ENCODE assay signal across 17 mouse cellular contexts in genomic region chr19:53657437-53657836, GRCm38 (mm10). TPM values are rescaled to one million over a fixed set of nuclear protein-coding genes. Genes with fewer than 3 reads are reported as not detected.
"Had no signal": no experiment of that assay in that cellular context is flagged by ENCODE, and none has a peak within 500 bp of the region (broad histone marks: within the 10 kb centered on the region; RNA-seq: fewer than 3 reads in every experiment).

No protein-coding gene starts in this region.

- H3K27ac ChIP-seq: midbrain, embryonic 13.5 days; midbrain, embryonic 15.5 days; neural tube, embryonic 12.5 days had no signal

- H3K27me3 ChIP-seq: midbrain, embryonic 13.5 days; midbrain, embryonic 15.5 days; neural tube, embryonic 12.5 days had no signal

- H3K4me2 ChIP-seq: lung, embryonic 14.5 days; midbrain, embryonic 11.5 days; midbrain, embryonic 13.5 days; midbrain, embryonic 15.5 days; neural tube, embryonic 12.5 days had no signal

- ATAC-seq: midbrain, embryonic 13.5 days; midbrain, embryonic 15.5 days had no signal

- H3K36me3 ChIP-seq: midbrain, embryonic 13.5 days; midbrain, embryonic 15.5 days; neural tube, embryonic 12.5 days had no signal

- H3K4me3 ChIP-seq: megakaryocyte, embryonic 14.5 days; midbrain, embryonic 13.5 days; midbrain, embryonic 15.5 days; neural tube, embryonic 12.5 days had no signal

- H3K9ac ChIP-seq: lung, embryonic 14.5 days; midbrain, embryonic 13.5 days; midbrain, embryonic 15.5 days; neural tube, embryonic 12.5 days had no signal

- H3K9me3 ChIP-seq: megakaryocyte, embryonic 14.5 days; midbrain, embryonic 13.5 days; midbrain, embryonic 15.5 days; neural tube, embryonic 12.5 days had no signal

- DNase-seq: lung, adult 18-20 months; lung, embryonic 14.5 days; lung, postnatal 10 days; lung, postnatal 4 days; right cerebral cortex, postnatal 14 days; right cerebral cortex, postnatal 4 days; spleen, adult 18-20 months; thymus, adult 2 months; thymus, postnatal 25 days; thymus, postnatal 4 days had no signal

RNA-seq across cellular contexts. Expression of gene Rbm20, which starts 19.7 kb away (rescaled TPM):
- total RNA-seq: monocyte, adult 5-6 weeks; neutrophil, adult 5-6 weeks had no signal
